Mouse (Mus musculus) heart, embryonic 12.5 days (tissue): ENCODE measurements around the gene Cpt1c. TPM values are rescaled to one million over a fixed set of nuclear protein-coding genes. Genes with fewer than 3 reads are reported as not detected.

Experiments used
- ATAC-seq: fragments of 200-750 bp; cut with Nextera tagmentation; 2 replicates; pipeline ENCODE4 v1.8.0; 2017; ENCODE audit warnings: moderate TSS enrichment, moderate library complexity; ENCODE audit not compliant: insufficient number of reproducible peaks, low FRiP score
- H3K27ac ChIP-seq: fragments of 300-500 bp; sonication (generic); 2 replicates; pipeline ENCODE4 v1.5.1; 2016; ENCODE audit warnings: mild to moderate bottlenecking, moderate library complexity; ENCODE audit not compliant: poor library complexity, severe bottlenecking
- H3K27me3 ChIP-seq: fragments of 300-500 bp; sonication (generic); replicated peaks from 2 replicates; pipeline ENCODE4 v1.6.1; 2016; ENCODE audit warnings: mild to moderate bottlenecking, moderate library complexity
- H3K36me3 ChIP-seq: fragments of 300-500 bp; sonication (generic); 2 replicates; pipeline ENCODE4 v1.6.1; 2016; ENCODE audit warnings: mild to moderate bottlenecking, moderate library complexity
- H3K4me1 ChIP-seq: fragments of 300-500 bp; sonication (generic); replicated peaks from 2 replicates; pipeline ENCODE4 v1.6.1; 2016; ENCODE audit warnings: mild to moderate bottlenecking
- H3K4me2 ChIP-seq: fragments of 300-500 bp; sonication (generic); 2 replicates; pipeline ENCODE4 v1.6.1; 2016; ENCODE audit warnings: mild to moderate bottlenecking, moderate library complexity
- H3K4me3 ChIP-seq: fragments of 300-500 bp; sonication (generic); 2 replicates; pipeline ENCODE4 v1.5.1; 2016; ENCODE audit warnings: mild to moderate bottlenecking
- H3K9ac ChIP-seq: fragments of 300-500 bp; sonication (generic); 2 replicates; pipeline ENCODE4 v1.6.1; 2016; ENCODE audit warnings: mild to moderate bottlenecking, moderate library complexity
- H3K9me3 ChIP-seq: fragments of 300-500 bp; sonication (generic); replicated peaks from 2 replicates; pipeline ENCODE4 v1.6.1; 2016; ENCODE audit warnings: mild to moderate bottlenecking, moderate library complexity
- WGBS: fragments of 180-500 bp; shearing (Covaris S2); methylation state at CpG from one replicate; pipeline ENCODE4 v1.1.7; 2016; 5-methylcytosine and 5-hydroxymethylcytosine counted together
- polyA plus RNA-seq: library from polyadenylated mRNA; unstranded; fragments of >200 nt; fragmentation: Nextera tagmentation; extraction: Ambion mirVana; gene quantifications from 2 replicates; pipeline ENCODE4 v1.2.1, GENCODE M21; 2016

Cpt1c gene
- polyA plus RNA-seq, 1 experiment from 2014 or later, result 11.5 TPM

GRCm38 (mm10) chr7:45012824-45013223 lies 38.2 kb upstream of the Cpt1c start:
- Histone ChIP-seq H3K36me3 (peaks cover 57% of the 10 kb centered on the region), H3K27me3 (no peaks in the 10 kb centered on the region), H3K9me3 (no peaks in the 10 kb centered on the region), H3K27ac (no peak overlapping the region), H3K9ac (no peak overlapping the region; the same call in 1 of the 2 replicates), H3K4me2 (no peak overlapping the region), H3K4me3 (no peak overlapping the region), H3K4me1 (peaks cover 20% of the 10 kb centered on the region)
- ATAC-seq, result no peak
- 78% methylated on average over 4 of the region's 4 CpGs for WGBS

- WGBS, result 95% methylated on average over 6 of the region's 6 CpGs
- no peak overlapping the region for H3K4me2 ChIP-seq
- no peak overlapping the region for H3K9ac ChIP-seq
- no peak overlapping the region for H3K4me3 ChIP-seq
- peaks cover 65% of the 10 kb centered on the region for H3K36me3 ChIP-seq
- no peaks in the 10 kb centered on the region for H3K9me3 ChIP-seq
- H3K27ac ChIP-seq, result no peak overlapping the region
- peaks cover 20% of the 10 kb centered on the region for H3K4me1 ChIP-seq
- H3K27me3 ChIP-seq, result no peaks in the 10 kb centered on the region
- no peak for ATAC-seq
These were observed 37.4 kb upstream of the Cpt1c start for GRCm38 (mm10) chr7:45012011-45012410.

- no peak for ATAC-seq
- Histone ChIP-seq H3K9ac (no peak overlapping the region), H3K4me1 (0 out of 2 replicates have a peak, but pooled peaks cover 15% of the 10 kb centered on the region), H3K9me3 (no peaks in the 10 kb centered on the region), H3K4me3 (no peak overlapping the region), H3K27me3 (no peaks in the 10 kb centered on the region), H3K27ac (no peak overlapping the region), H3K36me3 (peaks cover 94% of the 10 kb centered on the region), H3K4me2 (no peak overlapping the region)
- WGBS, result 94% methylated on average over 19 of the region's 19 CpGs
These were observed 33.8 kb upstream of the Cpt1c start for GRCm38 (mm10) chr7:45008411-45008810.

GRCm38 (mm10) chr7:45007846-45008245 lies 33.2 kb upstream of the Cpt1c start:
- 95% methylated on average over 30 of the region's 30 CpGs for WGBS
- Histone ChIP-seq H3K4me3 (no peak overlapping the region), H3K9me3 (no peaks in the 10 kb centered on the region), H3K27ac (no peak overlapping the region), H3K36me3 (peaks cover 94% of the 10 kb centered on the region), H3K4me2 (no peak overlapping the region), H3K4me1 (0 out of 2 replicates have a peak, but pooled peaks cover 13% of the 10 kb centered on the region), H3K27me3 (no peaks in the 10 kb centered on the region), H3K9ac (no peak overlapping the region)
- ATAC-seq, result no peak

GRCm38 (mm10) chr7:45007141-45007540 lies 32.5 kb upstream of the Cpt1c start:
- 0 out of 2 replicates have a peak, but pooled peaks cover 9% of the 10 kb centered on the region for H3K4me1 ChIP-seq
- H3K36me3 ChIP-seq, result peaks cover 94% of the 10 kb centered on the region
- no peak overlapping the region for H3K27ac ChIP-seq
- H3K27me3 ChIP-seq, result no peaks in the 10 kb centered on the region
- no peak for ATAC-seq
- H3K9ac ChIP-seq, result no peak overlapping the region
- no peak overlapping the region for H3K4me2 ChIP-seq
- H3K4me3 ChIP-seq, result no peak overlapping the region
- 95% methylated on average over 29 of the region's 29 CpGs for WGBS
- no peaks in the 10 kb centered on the region for H3K9me3 ChIP-seq

- Histone ChIP-seq H3K4me3 (no peak overlapping the region), H3K27ac (no peak overlapping the region), H3K36me3 (peaks cover 94% of the 10 kb centered on the region), H3K27me3 (no peaks in the 10 kb centered on the region), H3K9ac (no peak overlapping the region), H3K4me1 (peaks cover 13% of the 10 kb centered on the region; the same call in 1 of the 2 replicates), H3K9me3 (no peaks in the 10 kb centered on the region), H3K4me2 (no peak overlapping the region)
- WGBS, result 91% methylated on average over 12 of the region's 12 CpGs
- no peak for ATAC-seq
These were observed 31.9 kb upstream of the Cpt1c start for GRCm38 (mm10) chr7:45006503-45006902.

GRCm38 (mm10) chr7:45005321-45005992 lies 30.8 kb upstream of the Cpt1c start:
- no peak for ATAC-seq
- H3K9ac ChIP-seq, result no peak overlapping the region
- peak overlapping the region; percentile 5; the same call in 1 of the 2 replicates for H3K27ac ChIP-seq
- no peaks in the 10 kb centered on the region for H3K9me3 ChIP-seq
- H3K36me3 ChIP-seq, result peaks cover 98% of the 10 kb centered on the region
- 88% methylated on average over 6 of the region's 6 CpGs for WGBS
- no peak overlapping the region for H3K4me3 ChIP-seq
- H3K4me2 ChIP-seq, result no peak overlapping the region
- no peaks in the 10 kb centered on the region for H3K27me3 ChIP-seq
- H3K4me1 ChIP-seq, result peaks cover 23% of the 10 kb centered on the region

- no peak for ATAC-seq
- Histone ChIP-seq H3K9ac (no peak overlapping the region), H3K27ac (0 out of 2 replicates have a peak overlapping the region, but pooled peaks have one; percentile 30), H3K27me3 (no peaks in the 10 kb centered on the region), H3K36me3 (peaks cover 98% of the 10 kb centered on the region), H3K4me1 (peaks cover 32% of the 10 kb centered on the region), H3K4me2 (no peak overlapping the region), H3K4me3 (no peak overlapping the region), H3K9me3 (no peaks in the 10 kb centered on the region)
- WGBS, result 53% methylated on average over 3 of the region's 3 CpGs
These were observed 29.9 kb upstream of the Cpt1c start for GRCm38 (mm10) chr7:45004546-45004945.

GRCm38 (mm10) chr7:45002440-45002839 lies 27.8 kb upstream of the Cpt1c start:
- no peak overlapping the region for H3K4me2 ChIP-seq
- no peak overlapping the region for H3K9ac ChIP-seq
- H3K4me1 ChIP-seq, result peaks cover 45% of the 10 kb centered on the region
- H3K27ac ChIP-seq, result no peak overlapping the region
- H3K27me3 ChIP-seq, result no peaks in the 10 kb centered on the region
- WGBS, result 80% methylated on average over 7 of the region's 7 CpGs
- H3K36me3 ChIP-seq, result peaks cover 79% of the 10 kb centered on the region
- no peak for ATAC-seq
- H3K9me3 ChIP-seq, result no peaks in the 10 kb centered on the region
- H3K4me3 ChIP-seq, result no peak overlapping the region

- Histone ChIP-seq H3K27me3 (no peaks in the 10 kb centered on the region), H3K9me3 (no peaks in the 10 kb centered on the region), H3K36me3 (peaks cover 67% of the 10 kb centered on the region), H3K4me2 (no peak overlapping the region), H3K9ac (no peak overlapping the region), H3K27ac (peak overlapping the region; percentile 32; the same call in 1 of the 2 replicates), H3K4me3 (no peak overlapping the region), H3K4me1 (peaks cover 54% of the 10 kb centered on the region)
- no peak for ATAC-seq
- WGBS, result 84% methylated on average over 21 of the region's 21 CpGs
These were observed 26.0 kb upstream of the Cpt1c start for GRCm38 (mm10) chr7:45000539-45001114.

- peak overlapping the region; percentile 83 for H3K4me2 ChIP-seq
- peaks cover 50% of the 10 kb centered on the region for H3K4me1 ChIP-seq
- 55% methylated on average over 11 of the region's 11 CpGs for WGBS
- peak overlapping the region; percentile 32 for H3K27ac ChIP-seq
- no peaks in the 10 kb centered on the region for H3K9me3 ChIP-seq
- peak overlapping the region; percentile 37; the same call in 1 of the 2 replicates for H3K9ac ChIP-seq
- H3K4me3 ChIP-seq, result no peak overlapping the region; the same call in 1 of the 2 replicates
- no peak for ATAC-seq
- no peaks in the 10 kb centered on the region for H3K27me3 ChIP-seq
- peaks cover 68% of the 10 kb centered on the region for H3K36me3 ChIP-seq
These were observed 25.1 kb upstream of the Cpt1c start for GRCm38 (mm10) chr7:44999753-45000152.
